Mouse (Mus musculus) spleen, embryonic (tissue): ENCODE data around the gene Cct3.
"Not testable (repeated sequence)": the region's sequence is repeated elsewhere in the genome, so short reads cannot be mapped to it uniquely, and the experiment has no call there.

Experiments
- CTCF ChIA-PET: fragments of 350-600 bp; sonication (Branson Sonifier 250); formaldehyde crosslinking; loops from one replicate; lab custom pipeline; 2022; lab: Charles Lee

Gene Cct3

DNA sequence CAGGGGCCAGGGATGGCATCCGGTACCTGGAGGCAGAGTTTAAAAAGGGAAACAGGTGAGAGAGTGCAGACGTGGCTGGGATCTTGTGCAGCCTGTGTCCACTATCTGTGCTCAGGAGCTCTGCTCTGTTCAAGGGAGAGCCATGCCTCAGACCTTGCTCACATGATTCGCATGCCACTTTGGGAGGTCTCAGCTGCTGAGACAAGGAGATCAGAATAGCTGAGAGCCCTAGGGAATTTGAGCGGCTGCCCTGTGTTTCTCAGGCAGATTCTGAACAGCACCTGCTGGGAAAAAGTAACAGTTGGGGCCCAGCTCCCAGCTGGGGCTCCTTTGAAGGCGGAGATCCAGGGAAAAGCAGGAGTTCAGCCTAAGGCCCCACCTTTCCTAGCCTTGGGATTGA, 62.7 kb downstream of the Cct3 start:
- CTCF ChIA-PET: no interaction called here

GRCm38 (mm10) chr3:88359989-88360388, 63.1 kb downstream of the Cct3 start:
- CTCF ChIA-PET: no interaction called here

DNA sequence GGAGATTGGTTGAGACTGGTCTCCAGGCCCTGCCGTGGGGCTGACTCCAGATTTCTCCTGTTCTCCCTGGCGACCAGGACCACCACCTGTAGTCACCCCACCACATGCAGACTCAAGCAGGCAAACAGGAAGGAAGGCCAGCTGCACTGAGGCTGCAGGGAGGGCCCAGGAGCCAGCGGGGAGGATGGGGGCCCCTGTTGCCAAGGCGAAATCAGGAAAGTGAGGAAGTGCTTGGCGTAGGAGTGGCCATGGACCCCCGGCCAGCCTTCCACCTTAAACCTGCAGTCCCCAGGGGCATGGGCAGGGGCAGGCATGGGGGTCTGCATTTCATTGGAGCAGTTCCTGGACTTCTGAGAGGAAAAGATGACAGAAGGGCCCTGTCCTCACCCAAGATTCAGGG, 64.2 kb downstream of the Cct3 start:
- CTCF ChIA-PET: no interaction called here

DNA sequence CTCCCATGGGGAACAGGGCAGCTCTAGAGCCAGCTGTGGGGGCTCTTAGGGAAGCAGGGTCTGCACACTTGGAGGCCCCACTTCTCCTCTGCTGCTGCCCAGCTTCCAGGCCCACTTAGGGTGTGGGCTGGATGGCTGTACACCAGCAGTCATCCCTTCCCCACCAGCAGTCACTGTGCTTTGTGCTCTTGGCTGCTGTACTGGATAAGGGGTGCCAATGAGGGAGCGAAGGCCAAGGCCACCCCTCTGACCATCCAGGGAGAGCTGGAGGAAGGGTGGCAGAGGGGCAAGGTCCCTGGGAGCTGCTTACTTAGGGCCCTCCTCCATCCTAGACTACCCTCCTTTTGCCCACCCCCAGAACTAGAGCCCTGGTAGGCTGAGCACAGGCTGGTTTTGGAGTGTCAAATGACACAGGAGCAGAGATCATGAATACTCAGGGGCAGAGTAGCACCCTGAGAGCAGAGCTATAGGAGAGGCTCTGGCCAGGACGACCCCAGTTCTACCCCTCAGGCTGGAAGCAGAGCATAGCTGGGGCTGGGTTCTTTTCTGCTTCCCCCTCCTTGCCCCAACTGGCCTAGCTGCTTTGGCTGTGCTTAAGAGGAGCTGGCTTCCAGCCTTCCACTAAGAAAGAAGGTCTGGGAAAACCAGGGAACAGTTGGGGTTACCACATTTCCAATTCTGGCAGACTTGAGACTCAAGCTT, 64.8 kb downstream of the Cct3 start:
- CTCF ChIA-PET: no interaction called here

GRCm38 (mm10) chr3:88363700-88364099, 66.8 kb downstream of the Cct3 start:
- CTCF ChIA-PET: no interaction called here

- CTCF ChIA-PET: no interaction called here
Observed at GRCm38 (mm10) chr3:88364337-88364736, 67.4 kb downstream of the Cct3 start, which contains the start of gene Paqr6. TSS of gene Paqr6 (plus strand) at chr3:88364584.

DNA sequence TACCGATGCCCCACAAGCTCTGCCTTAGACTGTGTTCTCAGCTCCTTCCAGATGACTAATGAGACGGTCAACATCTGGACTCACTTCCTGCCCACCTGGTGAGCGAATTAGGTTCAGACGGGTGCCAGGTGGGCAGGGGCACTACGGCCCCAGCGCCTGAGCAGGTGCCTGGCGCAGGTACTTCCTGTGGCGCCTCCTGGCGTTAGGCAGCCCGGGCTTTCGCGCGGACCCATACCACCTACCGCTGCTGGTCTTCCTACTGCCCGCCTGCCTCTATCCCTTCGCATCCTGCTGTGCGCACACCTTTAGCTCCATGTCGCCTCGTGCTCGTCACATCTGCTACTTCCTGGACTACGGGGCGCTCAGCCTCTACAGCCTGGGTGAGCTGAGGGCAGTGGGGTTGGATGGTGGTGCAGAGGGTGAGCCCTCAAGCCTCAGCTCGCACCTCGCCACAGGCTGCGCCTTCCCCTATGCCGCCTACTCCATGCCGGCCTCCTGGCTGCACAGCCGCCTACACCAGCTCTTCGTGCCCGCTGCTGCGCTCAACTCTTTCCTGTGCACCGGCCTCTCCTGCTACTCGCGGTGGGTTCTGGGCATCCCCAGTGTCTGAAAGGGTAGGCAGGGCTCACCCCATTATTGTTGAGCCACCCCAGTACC, 68.9 kb downstream of the Cct3 start:
- CTCF ChIA-PET: no interaction called here

DNA sequence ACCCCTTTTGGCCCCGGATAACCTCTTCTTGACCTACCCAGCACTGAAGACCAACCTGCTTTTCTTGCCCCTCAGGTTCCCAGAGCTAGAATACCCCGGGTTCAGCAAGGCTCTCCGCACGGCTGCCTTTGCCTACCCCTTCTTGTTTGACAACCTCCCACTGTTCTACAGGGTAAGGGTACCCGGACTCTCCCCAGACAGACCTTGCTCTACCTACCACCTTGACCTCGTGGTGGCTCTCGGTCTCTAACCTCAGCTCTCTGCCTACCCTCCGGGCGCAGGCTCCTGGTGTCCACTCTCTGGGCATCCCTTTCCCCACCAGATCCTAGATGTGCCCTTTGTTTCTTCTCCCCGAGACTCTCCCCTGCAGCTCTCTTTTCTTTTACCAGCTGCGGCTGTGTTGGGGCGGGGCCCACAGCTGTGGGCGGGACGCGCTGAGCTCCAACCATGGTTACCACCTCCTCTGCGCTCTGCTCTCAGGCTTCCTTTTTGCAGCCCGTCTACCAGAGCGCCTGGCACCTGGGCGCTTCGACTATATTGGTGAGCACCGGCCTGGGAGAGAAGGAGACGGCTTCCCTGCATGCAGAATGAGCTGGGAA, 70.0 kb downstream of the Cct3 start:
- CTCF ChIA-PET: not testable (repeated sequence)

GRCm38 (mm10) chr3:88367517-88367916, 70.6 kb downstream of the Cct3 start:
- CTCF ChIA-PET: not testable (repeated sequence)

GRCm38 (mm10) chr3:88368511-88368910, 71.6 kb downstream of the Cct3 start:
- CTCF ChIA-PET: not testable (repeated sequence)
